Mouse (Mus musculus) limb, embryonic 15.5 days (tissue): ENCODE measurements around the gene Mapk8ip3. TPM values are rescaled to one million over a fixed set of nuclear protein-coding genes. Genes with fewer than 3 reads are reported as not detected.
A peak's percentile ranks its signal among the peaks of the same experiment; 100 is the strongest.

ENCODE experiments used
- ATAC-seq: fragments of 200-750 bp; cut with Nextera tagmentation; 2 replicates; pipeline ENCODE4 v1.8.0; 2017; ENCODE audit warnings: low read depth, moderate TSS enrichment; ENCODE audit not compliant: insufficient number of reproducible peaks, low FRiP score, low TSS enrichment
- H3K27ac ChIP-seq: fragments of 300-500 bp; sonication (generic); 2 replicates; pipeline ENCODE4 v1.5.1; 2015; ENCODE audit warnings: moderate library complexity, mild to moderate bottlenecking, inconsistent platforms
- H3K27me3 ChIP-seq: fragments of 300-500 bp; sonication (generic); 2 replicates; pipeline ENCODE4 v1.6.1; 2015; ENCODE audit warnings: inconsistent platforms
- H3K36me3 ChIP-seq: fragments of 300-500 bp; sonication (generic); 2 replicates; pipeline ENCODE4 v1.6.1; 2015; ENCODE audit warnings: inconsistent platforms
- H3K4me1 ChIP-seq: fragments of 300-500 bp; sonication (generic); 2 replicates; pipeline ENCODE4 v1.6.1; 2015; ENCODE audit warnings: inconsistent platforms
- H3K4me2 ChIP-seq: fragments of 300-500 bp; sonication (generic); 2 replicates; pipeline ENCODE4 v1.6.1; 2015; ENCODE audit warnings: mild to moderate bottlenecking, inconsistent platforms
- H3K4me3 ChIP-seq: fragments of 300-500 bp; sonication (generic); 2 replicates; pipeline ENCODE4 v1.5.1; 2015; ENCODE audit warnings: mild to moderate bottlenecking, inconsistent platforms
- H3K9ac ChIP-seq: fragments of 300-500 bp; sonication (generic); 2 replicates; pipeline ENCODE4 v1.6.1; 2015; ENCODE audit warnings: inconsistent platforms
- H3K9me3 ChIP-seq: fragments of 300-500 bp; sonication (generic); 2 replicates; pipeline ENCODE4 v1.6.1; 2016; ENCODE audit warnings: inconsistent platforms
- WGBS: fragments of 180-500 bp; shearing (Covaris S2); methylation state at CpG from one replicate; pipeline ENCODE4 v1.1.7; 2015; 5-methylcytosine and 5-hydroxymethylcytosine counted together
- polyA plus RNA-seq: library from polyadenylated mRNA; unstranded; fragments of >200 nt; fragmentation: Nextera tagmentation; extraction: Ambion mirVana; gene quantifications from 2 replicates; pipeline ENCODE4 v1.2.1, GENCODE M21; 2015

Mapk8ip3 gene
- polyA plus RNA-seq, 1 experiment from 2014 or later = 30.6 TPM

DNA sequence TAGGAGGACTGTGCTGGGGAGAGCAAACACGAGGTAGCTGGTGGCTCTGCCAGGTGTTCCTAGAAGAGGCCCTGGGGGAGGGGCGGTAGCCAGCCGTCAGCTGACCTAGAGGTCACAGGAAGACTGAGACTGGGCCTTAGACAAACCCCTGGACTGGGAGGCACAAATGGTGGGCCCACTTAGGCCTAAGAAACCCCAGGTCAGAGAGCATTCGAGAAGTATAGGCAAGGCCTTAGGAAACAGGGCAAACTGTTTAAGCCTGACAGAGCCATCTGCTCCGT is 58.7 kb downstream of the Mapk8ip3 start:
- no peak overlapping the region for H3K9ac ChIP-seq
- no peak overlapping the region for H3K4me2 ChIP-seq
- H3K9me3 ChIP-seq = no peaks in the 10 kb centered on the region
- peaks cover 11% of the 10 kb centered on the region for H3K36me3 ChIP-seq
- WGBS = 26% methylated on average over 5 of the region's 5 CpGs
- no peak overlapping the region for H3K27ac ChIP-seq
- H3K4me3 ChIP-seq = no peak overlapping the region
- peak; percentile 4; the same call in 1 of the 2 replicates for ATAC-seq
- no peaks in the 10 kb centered on the region for H3K27me3 ChIP-seq
- peaks cover 9% of the 10 kb centered on the region; the same call in 1 of the 2 replicates for H3K4me1 ChIP-seq

DNA sequence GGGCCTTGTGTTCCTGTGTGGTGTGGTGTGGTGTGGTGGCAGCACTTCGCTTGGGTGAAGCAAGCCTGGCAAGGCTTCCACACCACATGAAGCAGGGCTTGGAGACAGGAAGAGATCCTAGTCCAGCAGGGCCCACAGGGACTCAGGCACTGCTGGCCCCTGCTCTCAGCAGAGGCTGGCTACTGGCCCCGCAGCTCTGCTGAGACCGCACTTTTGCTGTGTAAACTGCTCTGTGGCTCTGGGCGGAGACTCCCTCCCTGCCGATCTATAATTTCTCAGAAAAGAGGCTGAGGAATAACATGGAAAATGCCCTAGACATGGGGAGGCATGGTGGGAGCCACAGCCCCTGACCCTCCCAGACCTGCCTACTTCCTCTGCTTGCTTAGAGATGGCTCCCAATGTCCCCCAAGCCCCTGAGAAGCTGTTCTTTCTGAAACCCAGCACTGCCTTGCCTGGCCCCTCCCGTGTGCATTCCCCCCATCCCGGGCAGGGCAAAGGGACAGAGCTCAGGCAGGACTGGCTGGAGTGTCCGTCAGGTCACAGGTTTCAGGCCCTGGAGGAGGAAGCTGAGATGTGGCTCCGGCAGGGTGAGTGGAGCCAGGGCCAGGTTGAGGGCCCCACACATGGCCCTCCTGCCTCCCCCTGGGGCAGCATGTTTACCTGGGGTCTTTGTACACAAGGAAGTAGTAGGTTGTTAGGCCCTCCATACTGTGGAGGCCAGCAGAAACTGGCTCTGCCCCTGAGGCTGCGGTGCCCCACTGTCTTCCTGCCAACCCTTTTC is 59.3 kb downstream of the Mapk8ip3 start:
- H3K27me3 ChIP-seq = no peaks in the 10 kb centered on the region
- 51% methylated on average over 10 of the region's 10 CpGs for whole genome bisulfite sequencing
- H3K27ac ChIP-seq = no peak overlapping the region
- H3K9ac ChIP-seq = no peak overlapping the region
- no peak overlapping the region for H3K4me3 ChIP-seq
- H3K36me3 ChIP-seq = peaks cover 5% of the 10 kb centered on the region
- no peaks in the 10 kb centered on the region for H3K9me3 ChIP-seq
- peaks cover 9% of the 10 kb centered on the region; the same call in 1 of the 2 replicates for H3K4me1 ChIP-seq
- ATAC-seq = peak; percentile 44; the same call in 1 of the 2 replicates
- H3K4me2 ChIP-seq = no peak overlapping the region

DNA sequence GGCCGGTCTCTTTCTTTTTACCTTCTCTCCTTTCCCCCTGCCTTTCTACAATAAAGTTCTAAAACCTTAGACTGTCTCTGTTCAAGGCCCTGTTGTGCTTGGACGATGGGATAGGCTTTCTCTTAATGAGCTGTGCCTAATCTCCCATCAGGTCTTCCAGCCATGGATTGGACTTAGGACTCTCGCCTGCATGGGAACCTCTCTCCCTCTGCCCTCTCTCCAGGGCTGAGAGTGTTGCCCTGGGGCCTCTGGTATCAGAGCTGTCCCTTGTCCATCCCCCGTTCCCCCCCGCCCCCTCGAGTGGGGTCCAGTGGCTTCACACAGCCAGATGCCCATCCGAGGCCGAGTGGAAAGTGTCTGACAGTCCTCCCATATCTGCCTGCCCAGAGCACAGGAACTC is 61.8 kb downstream of the Mapk8ip3 start:
- 78% methylated on average over 8 of the region's 8 CpGs for WGBS
- peaks cover 9% of the 10 kb centered on the region; the same call in 1 of the 2 replicates for H3K4me1 ChIP-seq
- H3K27ac ChIP-seq = no peak overlapping the region
- H3K9ac ChIP-seq = no peak overlapping the region
- H3K36me3 ChIP-seq = no peaks in the 10 kb centered on the region
- H3K4me3 ChIP-seq = no peak overlapping the region
- H3K4me2 ChIP-seq = no peak overlapping the region
- H3K9me3 ChIP-seq = no peaks in the 10 kb centered on the region
- no peak for ATAC-seq
- H3K27me3 ChIP-seq = no peaks in the 10 kb centered on the region

DNA sequence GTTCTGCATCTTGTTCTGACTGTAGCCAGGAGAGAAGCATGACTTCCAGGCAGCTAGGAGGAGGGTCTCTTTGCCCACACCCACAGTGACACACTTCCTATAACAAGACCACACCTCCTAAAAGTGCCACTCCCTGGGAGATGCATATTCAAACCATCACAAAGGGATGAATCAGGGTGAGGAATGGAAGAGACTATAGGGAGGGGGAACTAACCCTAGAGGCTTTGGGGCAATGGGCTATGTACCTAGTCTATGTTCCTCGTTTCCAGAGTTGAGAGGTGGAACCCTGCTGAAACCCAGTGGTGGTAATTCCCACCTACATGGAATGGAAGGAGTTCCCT is 62.4 kb downstream of the Mapk8ip3 start:
- WGBS = 67% methylated on average over 1 of the region's 1 CpGs
- no peaks in the 10 kb centered on the region for H3K36me3 ChIP-seq
- no peak for ATAC-seq

DNA sequence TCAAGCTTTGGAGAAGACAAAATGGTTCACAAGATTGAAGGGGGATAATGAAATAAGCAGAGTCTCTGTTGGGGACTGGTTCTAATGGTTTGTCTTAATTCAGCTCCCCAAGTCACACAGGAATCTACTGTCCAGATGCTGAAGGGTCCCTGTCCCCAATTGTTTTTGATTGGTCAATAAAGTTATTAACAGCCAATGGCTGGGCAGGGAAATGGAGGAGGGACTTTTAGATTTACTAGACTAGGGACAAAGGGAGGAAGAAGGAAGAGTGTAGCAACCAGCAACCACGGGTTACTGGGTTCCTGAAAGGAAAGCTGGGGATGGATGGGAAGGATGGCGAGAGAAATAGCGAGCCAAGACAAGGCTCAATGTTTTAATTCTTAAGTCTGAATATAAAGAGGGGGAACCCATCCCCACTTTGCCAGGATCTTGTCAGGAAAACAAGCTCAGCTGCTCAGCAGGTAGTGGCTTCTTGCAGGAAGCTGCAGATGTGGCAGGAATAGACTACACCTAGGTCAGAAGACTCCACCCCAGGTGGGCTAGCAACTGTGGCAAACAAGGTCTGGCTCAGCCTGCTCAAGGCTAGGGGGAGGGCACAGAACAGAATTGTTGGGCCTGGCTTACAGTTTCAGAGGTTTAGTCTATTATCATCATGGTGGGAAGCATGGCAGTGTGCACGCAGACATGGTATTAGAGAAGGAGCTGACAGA is 62.9 kb downstream of the Mapk8ip3 start:
- Histone ChIP-seq H3K4me1 (peaks cover 9% of the 10 kb centered on the region; the same call in 1 of the 2 replicates), H3K9me3 (no peaks in the 10 kb centered on the region), H3K4me2 (no peak overlapping the region), H3K9ac (no peak overlapping the region), H3K27ac (no peak overlapping the region), H3K27me3 (no peaks in the 10 kb centered on the region), H3K36me3 (no peaks in the 10 kb centered on the region), H3K4me3 (no peak overlapping the region)
- ATAC-seq = no peak
- 52% methylated on average over 4 of the region's 4 CpGs for WGBS

More for the DNA sequence above, 62.4 kb downstream of the Mapk8ip3 start:
- peaks cover 9% of the 10 kb centered on the region; the same call in 1 of the 2 replicates for H3K4me1 ChIP-seq
- H3K27me3 ChIP-seq = no peaks in the 10 kb centered on the region
- no peaks in the 10 kb centered on the region for H3K9me3 ChIP-seq
- H3K4me3 ChIP-seq = no peak overlapping the region
- no peak overlapping the region for H3K27ac ChIP-seq
- H3K4me2 ChIP-seq = no peak overlapping the region
- no peak overlapping the region for H3K9ac ChIP-seq

DNA sequence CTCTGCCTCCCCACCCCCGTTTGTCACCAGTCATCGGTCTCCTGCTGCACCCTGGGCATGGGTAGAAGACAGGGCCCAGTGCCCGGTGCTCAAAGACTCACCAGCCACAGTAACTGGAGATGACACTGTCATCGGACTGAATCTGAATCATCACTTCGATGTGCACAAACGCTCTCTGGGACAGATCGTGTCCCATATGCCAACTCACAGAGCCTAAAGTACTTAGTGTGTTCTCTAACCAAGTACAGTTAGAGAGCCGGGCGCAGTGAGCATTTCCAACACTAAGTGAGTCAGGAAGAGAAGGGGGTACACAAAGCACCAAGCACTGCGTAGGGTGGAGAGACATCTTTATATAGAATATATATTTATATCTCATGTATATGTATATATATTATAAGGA is 68.9 kb downstream of the Mapk8ip3 start:
- H3K9ac ChIP-seq = no peak overlapping the region
- no peaks in the 10 kb centered on the region for H3K4me1 ChIP-seq
- H3K27ac ChIP-seq = no peak overlapping the region
- no peaks in the 10 kb centered on the region for H3K27me3 ChIP-seq
- H3K9me3 ChIP-seq = no peaks in the 10 kb centered on the region
- WGBS = 89% methylated on average over 10 of the region's 10 CpGs
- H3K36me3 ChIP-seq = peaks cover 25% of the 10 kb centered on the region
- H3K4me2 ChIP-seq = no peak overlapping the region
- H3K4me3 ChIP-seq = no peak overlapping the region
- no peak for ATAC-seq

DNA sequence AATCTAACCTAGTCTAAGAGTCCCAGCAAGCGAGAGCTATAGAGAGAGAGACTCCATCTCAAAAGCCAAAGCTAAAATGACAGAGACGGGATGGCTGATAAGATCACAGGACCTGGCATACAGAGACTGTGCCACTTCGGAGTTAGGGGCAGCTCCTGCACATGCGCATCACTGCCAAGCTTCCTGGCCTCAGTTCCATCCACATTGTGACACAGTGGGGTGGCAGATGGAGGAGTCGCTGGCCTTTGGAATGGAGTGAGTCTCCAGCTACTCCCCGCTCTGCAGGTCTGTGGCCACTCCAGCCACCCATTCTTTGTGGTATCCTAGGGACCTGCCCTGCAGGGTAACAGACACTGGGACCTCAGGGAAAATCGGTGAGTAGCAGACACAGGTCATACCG is 71.0 kb downstream of the Mapk8ip3 start, which contains the start of gene Igfals:
TSS of gene Igfals (plus strand) at position 222 of the 400 bp plus-strand sequence.
- Histone ChIP-seq H3K27me3 (no peaks in the 10 kb centered on the region), H3K9me3 (no peaks in the 10 kb centered on the region), H3K4me2 (no peak within 1 kb of the TSS), H3K9ac (no peak within 1 kb of the TSS), H3K36me3 (peaks cover 45% of the 10 kb centered on the region), H3K4me3 (no peak within 1 kb of the TSS), H3K4me1 (no peaks in the 10 kb centered on the region), H3K27ac (no peak within 1 kb of the TSS)
- no peak for ATAC-seq
- 88% methylated on average over 8 of the region's 8 CpGs for WGBS

DNA sequence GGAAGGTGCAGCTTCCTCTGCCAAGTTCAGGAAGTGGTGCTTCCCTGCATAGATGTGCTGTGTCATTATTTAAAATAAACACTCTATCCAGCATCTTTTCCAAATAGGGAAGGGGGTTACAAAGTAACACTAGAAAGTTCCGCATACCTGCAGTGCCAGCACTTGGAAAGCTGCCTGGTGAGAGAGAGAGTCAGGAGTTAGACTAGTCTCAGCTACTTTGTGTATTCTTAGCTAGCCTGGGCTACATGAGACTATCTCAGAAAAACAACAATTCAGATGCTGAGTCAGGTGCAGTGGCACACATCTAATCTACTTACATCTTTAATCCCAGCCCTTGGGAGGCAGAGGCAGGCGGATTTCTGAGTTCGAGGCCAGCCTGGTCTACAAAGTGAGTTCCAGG is 75.0 kb downstream of the Mapk8ip3 start:
- no peak for ATAC-seq
- WGBS = 91% methylated on average over 3 of the region's 3 CpGs
- H3K4me2 ChIP-seq = no peak overlapping the region
- H3K36me3 ChIP-seq = peaks cover 63% of the 10 kb centered on the region
- H3K9ac ChIP-seq = no peak overlapping the region
- no peak overlapping the region for H3K4me3 ChIP-seq
- H3K4me1 ChIP-seq = no peaks in the 10 kb centered on the region
- no peaks in the 10 kb centered on the region for H3K27me3 ChIP-seq
- H3K9me3 ChIP-seq = no peaks in the 10 kb centered on the region
- H3K27ac ChIP-seq = no peak overlapping the region

DNA sequence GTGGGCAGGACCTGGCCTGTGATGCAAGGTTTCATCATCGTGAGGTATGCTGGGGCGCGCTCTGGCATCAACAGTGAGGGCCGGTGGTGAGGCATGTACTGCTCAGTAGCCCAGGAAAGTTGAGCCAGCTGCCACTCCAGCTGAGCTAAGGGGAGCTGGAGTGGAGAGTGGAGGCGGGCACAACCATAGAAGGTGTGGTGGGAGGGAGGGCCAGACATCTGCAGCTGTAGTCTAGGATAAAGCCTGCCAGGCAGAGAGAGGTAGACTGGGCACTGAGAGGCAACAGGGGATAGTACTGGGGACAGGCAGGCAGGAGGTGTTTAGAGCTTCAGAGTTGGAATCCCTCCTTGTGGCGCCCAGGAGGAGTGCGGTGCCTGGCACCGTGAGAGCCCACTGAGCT is 76.7 kb downstream of the Mapk8ip3 start:
- no peak overlapping the region for H3K4me2 ChIP-seq
- no peak overlapping the region for H3K4me3 ChIP-seq
- no peak overlapping the region for H3K27ac ChIP-seq
- no peak overlapping the region for H3K9ac ChIP-seq
- peaks cover 55% of the 10 kb centered on the region for H3K36me3 ChIP-seq
- no peak for ATAC-seq
- WGBS = 91% methylated on average over 8 of the region's 8 CpGs
- no peaks in the 10 kb centered on the region for H3K27me3 ChIP-seq
- H3K4me1 ChIP-seq = no peaks in the 10 kb centered on the region
- no peaks in the 10 kb centered on the region for H3K9me3 ChIP-seq

DNA sequence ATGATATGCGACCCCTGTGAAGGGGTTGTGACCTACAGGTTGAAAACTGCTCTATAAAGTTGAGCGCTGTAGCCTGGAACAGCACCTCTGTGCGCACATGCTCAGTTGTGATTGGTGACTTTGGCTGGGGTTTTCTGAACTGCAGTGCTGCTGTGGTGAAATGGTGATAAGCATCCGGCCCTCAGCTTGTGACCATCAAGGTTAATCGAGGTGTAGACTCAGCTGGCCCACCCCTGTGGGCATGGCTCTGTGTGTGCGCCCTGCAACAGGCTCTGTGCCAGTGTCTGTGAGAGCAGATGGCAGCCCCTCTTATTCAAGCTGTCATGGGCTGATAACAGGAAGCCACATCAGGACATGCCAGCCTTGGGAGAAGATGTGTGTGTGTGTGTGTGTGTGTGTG is 77.8 kb downstream of the Mapk8ip3 start:
- H3K27ac ChIP-seq = no peak overlapping the region
- ATAC-seq = no peak
- no peaks in the 10 kb centered on the region for H3K27me3 ChIP-seq
- no peak overlapping the region for H3K4me3 ChIP-seq
- WGBS = 91% methylated on average over 6 of the region's 6 CpGs
- peaks cover 56% of the 10 kb centered on the region for H3K36me3 ChIP-seq
- no peak overlapping the region for H3K9ac ChIP-seq
- H3K9me3 ChIP-seq = no peaks in the 10 kb centered on the region
- H3K4me2 ChIP-seq = no peak overlapping the region
- no peaks in the 10 kb centered on the region for H3K4me1 ChIP-seq

DNA sequence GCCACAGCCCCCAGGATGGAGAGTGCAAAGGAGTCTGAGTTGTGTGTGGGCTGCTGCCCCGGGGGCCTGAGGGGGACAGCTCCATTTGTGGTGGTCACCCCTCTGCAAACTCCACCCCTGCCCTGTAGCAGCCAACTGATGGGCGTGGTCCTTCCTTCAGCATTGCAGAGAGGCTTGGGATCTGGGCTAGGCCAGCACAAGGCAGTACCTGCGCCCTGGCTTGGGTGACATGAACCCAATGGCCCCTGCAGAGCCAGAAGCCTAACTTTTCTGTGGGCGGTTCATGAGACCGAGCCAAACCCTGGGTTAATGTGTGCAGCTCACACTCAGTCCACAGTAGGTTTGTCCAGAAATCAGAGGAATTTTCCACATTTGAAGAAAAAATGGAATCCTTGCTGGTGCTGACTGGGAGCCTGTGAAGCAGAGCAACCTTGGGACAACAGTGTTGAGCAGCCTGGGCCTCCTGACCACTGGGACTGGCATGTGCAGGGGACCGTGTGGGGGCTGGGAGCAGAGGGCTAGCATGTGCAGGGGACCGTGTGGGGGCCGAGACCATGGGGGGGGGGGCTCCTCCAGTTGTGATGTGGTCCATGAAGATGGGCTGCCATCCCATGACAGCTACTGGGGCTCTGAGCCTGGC is 78.8 kb downstream of the Mapk8ip3 start:
- Histone ChIP-seq H3K9me3 (no peaks in the 10 kb centered on the region), H3K9ac (no peak overlapping the region), H3K27ac (no peak overlapping the region), H3K27me3 (no peaks in the 10 kb centered on the region), H3K4me3 (no peak overlapping the region), H3K4me1 (no peaks in the 10 kb centered on the region), H3K4me2 (no peak overlapping the region), H3K36me3 (peaks cover 58% of the 10 kb centered on the region)
- no peak for ATAC-seq
- 79% methylated on average over 8 of the region's 8 CpGs for WGBS

DNA sequence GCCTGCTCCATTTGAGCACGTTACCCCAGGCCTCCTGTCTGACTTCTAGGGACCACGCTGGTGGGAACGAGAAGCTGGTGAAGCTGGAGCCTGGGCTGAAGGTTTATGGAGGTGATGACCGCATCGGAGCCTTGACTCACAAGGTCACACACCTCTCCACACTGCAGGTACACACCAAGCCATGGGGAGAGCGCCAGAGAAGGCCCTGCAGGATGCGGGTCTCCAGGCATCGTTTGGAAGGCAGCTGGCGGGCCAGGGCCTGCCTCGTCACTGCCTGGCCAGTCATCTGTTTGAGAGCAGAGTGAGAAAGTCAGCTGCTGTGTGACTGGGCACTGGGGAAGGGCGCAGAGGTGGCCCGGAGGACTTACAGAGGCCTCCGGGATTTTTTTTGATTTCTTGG is 80.2 kb downstream of the Mapk8ip3 start:
- Histone ChIP-seq H3K36me3 (peaks cover 51% of the 10 kb centered on the region), H3K27ac (no peak overlapping the region), H3K9ac (no peak overlapping the region), H3K4me2 (no peak overlapping the region), H3K4me3 (no peak overlapping the region), H3K27me3 (peaks cover 2% of the 10 kb centered on the region), H3K4me1 (no peaks in the 10 kb centered on the region), H3K9me3 (no peaks in the 10 kb centered on the region)
- WGBS = 87% methylated on average over 13 of the region's 13 CpGs
- no peak for ATAC-seq
